Mouse (Mus musculus) bone marrow macrophage, adult 2 months (primary cell): ENCODE results near the gene Scgb3a1. TPM values are rescaled to one million over a fixed set of nuclear protein-coding genes. Genes with fewer than 3 reads are reported as not detected.

Experiments
- H3K27ac ChIP-seq: 2 replicates; pipeline ENCODE4 v1.5.1; 2012; ENCODE audit warnings: low read depth, low read length; ENCODE audit not compliant: insufficient read depth
- H3K4me1 ChIP-seq: 2 replicates; pipeline ENCODE4 v1.6.1; 2012; ENCODE audit warnings: low read length; ENCODE audit not compliant: control insufficient read depth, insufficient read depth
- H3K4me3 ChIP-seq: 2 replicates; pipeline ENCODE4 v1.5.1; 2012; ENCODE audit warnings: mild to moderate bottlenecking, low read length, moderate library complexity; ENCODE audit not compliant: insufficient read depth
- CTCF ChIP-seq: IDR thresholded peaks from 2 replicates; pipeline ENCODE4 v1.5.1; 2012; ENCODE audit warnings: low read depth, mild to moderate bottlenecking, low read length, moderate library complexity
- POLR2A ChIP-seq: IDR thresholded peaks from 2 replicates; pipeline ENCODE4 v1.6.1; 2012; ENCODE audit warnings: mild to moderate bottlenecking, low read depth, low read length, borderline replicate concordance
- polyA plus RNA-seq: library from polyadenylated mRNA; stranded (reverse); fragments of >200 nt; gene quantifications from 2 replicates; pipeline ENCODE4 v1.2.4, GENCODE M21; 2012; ENCODE audit not compliant: missing spikeins, insufficient read depth, insufficient read length

Gene Scgb3a1
- polyA plus RNA-seq, 1 experiment = not detected

DNA sequence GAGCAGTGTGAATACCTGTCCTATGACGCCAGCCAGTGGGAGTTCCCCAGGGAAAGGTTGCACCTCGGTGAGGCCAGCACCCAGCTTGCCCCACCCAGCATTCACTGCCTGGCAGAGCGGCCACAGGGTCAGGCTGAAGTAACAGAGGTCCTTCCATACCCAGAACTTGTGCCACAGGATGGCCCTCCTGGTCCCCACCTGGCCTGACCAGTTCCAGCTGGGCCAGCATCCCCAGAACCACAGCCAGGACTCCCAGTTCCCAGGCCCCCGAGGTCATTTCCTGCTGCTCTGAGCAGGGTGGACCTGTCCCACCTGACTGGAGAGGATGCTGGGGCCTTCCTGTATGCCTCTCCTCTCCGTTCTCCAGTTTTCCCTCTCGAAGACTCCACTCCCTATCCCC lies 27.7 kb upstream of the Scgb3a1 start:
- H3K4me3 ChIP-seq = no peak overlapping the region
- TF ChIP-seq CTCF = no peak
- no peak for TF ChIP-seq POLR2A

GRCm38 (mm10) chr11:49636449-49636848 lies 27.0 kb upstream of the Scgb3a1 start:
- Histone ChIP-seq H3K4me1 (peaks cover 4% of the 10 kb centered on the region), H3K27ac (no peak overlapping the region), H3K4me3 (no peak overlapping the region)
- TF ChIP-seq CTCF = no peak
- TF ChIP-seq POLR2A = no peak

More for the DNA sequence above, 27.7 kb upstream of the Scgb3a1 start:
- no peak overlapping the region for H3K27ac ChIP-seq
- H3K4me1 ChIP-seq = peaks cover 4% of the 10 kb centered on the region

DNA sequence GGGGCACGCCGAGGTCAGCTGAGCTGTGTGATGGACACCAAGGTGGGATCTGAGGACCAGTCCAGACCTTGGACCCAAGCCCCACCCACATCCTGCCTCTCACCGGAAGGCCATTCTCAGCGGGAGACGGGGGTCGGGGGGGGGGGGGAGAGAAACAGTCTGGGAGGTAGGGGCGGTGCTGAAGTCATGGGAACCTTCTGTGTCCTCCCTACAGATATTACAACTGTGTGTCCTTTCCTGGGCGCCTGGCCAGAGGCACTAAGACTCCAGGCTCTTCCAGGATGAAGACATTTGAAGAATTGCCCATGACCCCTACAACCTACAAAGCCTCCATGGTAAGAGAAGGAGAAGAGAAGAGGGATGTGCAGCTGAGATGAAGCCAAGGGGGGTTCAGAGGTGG lies 17.7 kb upstream of the Scgb3a1 start:
- TF ChIP-seq POLR2A (no peak), CTCF (no peak)

DNA sequence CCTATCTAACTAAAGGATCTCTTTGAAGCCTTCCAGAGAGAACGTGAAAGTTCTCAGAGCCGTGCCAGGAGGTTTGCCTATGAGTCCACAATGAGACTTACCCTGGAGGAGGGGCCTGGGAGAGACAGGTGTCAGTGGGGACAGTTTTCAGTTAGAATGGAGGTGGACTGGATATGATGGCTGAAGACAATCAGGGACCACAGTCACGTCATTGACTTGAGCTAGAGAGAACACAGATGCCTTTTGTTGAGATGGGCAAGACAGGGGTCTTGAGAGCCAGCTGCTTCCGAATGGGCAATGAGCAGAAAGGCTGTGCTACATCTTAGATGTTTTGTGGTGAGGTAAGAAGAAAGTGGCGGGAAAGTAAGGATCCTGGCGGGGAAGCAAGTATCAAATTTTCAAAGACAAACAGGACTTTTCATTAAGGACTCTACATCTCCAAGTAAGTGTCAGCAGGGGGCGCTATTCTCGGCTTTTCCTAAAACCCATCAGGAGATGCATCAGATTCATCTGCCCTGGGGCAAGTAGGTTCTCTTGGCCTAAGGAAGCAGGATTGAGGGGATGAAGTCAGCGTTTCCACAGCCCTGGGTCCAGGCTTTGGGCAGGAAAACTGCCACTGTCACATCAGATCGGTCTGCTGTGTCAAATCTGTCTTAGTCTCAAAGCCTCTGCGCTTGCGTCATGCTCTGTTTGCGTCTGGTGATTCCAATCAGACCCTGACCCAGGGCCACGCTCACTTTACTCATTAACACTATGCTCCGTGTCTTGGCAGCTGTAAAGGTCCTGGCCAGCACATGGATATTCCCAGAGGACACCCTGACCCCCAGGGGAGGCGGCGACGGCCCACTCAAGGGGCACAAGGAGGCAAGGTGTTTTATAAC lies 13.1 kb upstream of the Scgb3a1 start:
- TF ChIP-seq CTCF (peak; percentile 52), POLR2A (no peak)
- Histone ChIP-seq H3K27ac (no peak overlapping the region), H3K4me3 (no peak overlapping the region), H3K4me1 (peaks cover 3% of the 10 kb centered on the region; the same call in 1 of the 2 replicates)

More for the DNA sequence above, 17.7 kb upstream of the Scgb3a1 start:
- Histone ChIP-seq H3K4me1 (no peaks in the 10 kb centered on the region), H3K27ac (no peak overlapping the region), H3K4me3 (no peak overlapping the region)

DNA sequence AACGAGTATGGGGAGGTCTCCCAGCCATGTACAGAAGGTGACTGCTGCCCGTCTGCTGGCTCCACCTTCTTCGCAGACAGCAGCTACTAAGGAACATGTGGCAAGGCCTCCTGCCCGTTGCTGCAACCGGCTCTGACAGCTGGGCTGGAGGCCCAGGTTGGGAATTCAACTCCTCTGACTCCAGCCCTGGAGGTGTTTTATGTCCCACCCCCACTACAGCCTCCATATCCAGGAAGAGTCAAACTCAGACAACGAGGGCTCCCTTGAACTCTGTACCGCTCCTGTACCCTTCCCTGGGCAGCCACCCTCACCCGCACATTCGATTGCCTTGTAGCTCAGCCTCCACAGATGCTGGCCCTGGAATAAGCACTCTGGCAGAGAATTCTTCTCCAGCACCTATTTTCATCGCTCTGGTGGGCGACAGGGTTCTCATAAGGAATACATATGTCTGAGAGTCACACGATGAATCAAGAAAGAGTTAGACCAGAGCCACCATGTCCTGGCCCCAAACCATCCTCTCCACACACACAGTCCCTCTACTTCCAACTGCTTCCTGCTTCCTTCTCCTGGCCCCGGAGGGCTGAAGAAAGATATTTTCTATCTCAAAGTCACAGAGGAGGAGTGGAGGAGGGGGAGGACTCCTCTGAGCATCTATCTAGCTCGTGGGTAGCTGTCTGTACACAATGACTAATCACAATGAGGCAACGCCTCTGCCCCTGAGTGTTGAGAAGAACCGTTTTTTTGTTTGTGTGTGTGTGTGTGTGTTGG lies 12.2 kb upstream of the Scgb3a1 start:
- Histone ChIP-seq H3K4me3 (no peak overlapping the region), H3K27ac (no peak overlapping the region), H3K4me1 (peaks cover 3% of the 10 kb centered on the region; the same call in 1 of the 2 replicates)
- TF ChIP-seq CTCF (no peak), POLR2A (no peak)

- Histone ChIP-seq H3K4me1 (peaks cover 3% of the 10 kb centered on the region; the same call in 1 of the 2 replicates), H3K27ac (no peak overlapping the region), H3K4me3 (no peak overlapping the region)
- TF ChIP-seq POLR2A (no peak), CTCF (no peak)
Observed at GRCm38 (mm10) chr11:49651762-49652322, 11.6 kb upstream of the Scgb3a1 start.

GRCm38 (mm10) chr11:49652401-49653078 lies 10.9 kb upstream of the Scgb3a1 start:
- Histone ChIP-seq H3K4me1 (peaks cover 3% of the 10 kb centered on the region; the same call in 1 of the 2 replicates), H3K4me3 (no peak overlapping the region), H3K27ac (no peak overlapping the region)
- TF ChIP-seq CTCF (peak; percentile 66), POLR2A (no peak)

GRCm38 (mm10) chr11:49653079-49653408 lies 10.4 kb upstream of the Scgb3a1 start:
- Histone ChIP-seq H3K4me1 (peaks cover 3% of the 10 kb centered on the region; the same call in 1 of the 2 replicates), H3K27ac (no peak overlapping the region), H3K4me3 (no peak overlapping the region)
- no peak for TF ChIP-seq POLR2A
- TF ChIP-seq CTCF = no peak

DNA sequence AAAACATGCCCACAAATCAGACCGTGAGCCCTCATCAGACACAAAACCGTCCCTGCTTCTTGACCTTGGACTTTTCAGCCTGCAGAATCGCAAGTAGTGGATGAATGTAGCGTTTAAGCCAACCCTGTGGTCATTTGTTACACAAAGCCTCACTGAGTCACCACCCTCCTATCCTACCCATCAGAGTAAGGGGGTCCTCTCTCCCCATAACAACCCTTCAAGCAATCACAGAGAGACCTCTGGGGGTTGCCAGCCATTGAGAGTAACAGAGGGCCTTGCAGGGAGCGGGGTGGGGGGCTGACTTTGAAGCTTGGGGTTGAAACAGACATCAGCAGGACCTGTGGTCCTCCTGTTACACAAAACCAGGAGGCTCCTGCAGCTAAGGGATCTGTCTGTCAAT lies 8.8 kb upstream of the Scgb3a1 start:
- TF ChIP-seq CTCF = no peak
- no peak for TF ChIP-seq POLR2A
- Histone ChIP-seq H3K4me1 (peaks cover 3% of the 10 kb centered on the region; the same call in 1 of the 2 replicates), H3K4me3 (no peak overlapping the region), H3K27ac (no peak overlapping the region)
